Mouse (Mus musculus) 3T3-L1 (cell line): ENCODE data around the gene Fam8a1.

Experiments
- DNase-seq: peaks from one replicate; pipeline ENCODE4 v3.0.0-alpha.2; 2015; ENCODE audit warnings: low read depth, low spot score

Fam8a1 gene

DNA sequence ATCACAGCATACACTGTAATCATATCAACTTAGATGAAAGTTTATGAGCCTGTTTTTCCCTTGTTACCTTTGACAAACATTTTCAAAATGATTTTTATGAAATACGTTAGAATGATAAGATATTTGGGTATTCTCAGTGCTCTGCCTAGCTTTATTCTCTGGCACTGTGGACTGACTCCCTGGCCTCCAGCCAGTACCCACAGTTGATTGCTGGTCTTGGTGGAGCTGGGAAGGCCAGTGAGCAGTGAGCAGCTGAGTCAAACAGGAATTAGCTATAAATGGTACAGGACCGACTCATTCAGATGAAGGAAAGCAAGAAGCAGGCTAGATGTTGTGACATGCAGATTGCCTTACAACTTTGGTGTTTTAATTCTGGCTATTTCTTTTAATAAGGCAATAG lies 5.3 kb downstream of the Fam8a1 start:
- peak; percentile 43 for DNase-seq

DNA sequence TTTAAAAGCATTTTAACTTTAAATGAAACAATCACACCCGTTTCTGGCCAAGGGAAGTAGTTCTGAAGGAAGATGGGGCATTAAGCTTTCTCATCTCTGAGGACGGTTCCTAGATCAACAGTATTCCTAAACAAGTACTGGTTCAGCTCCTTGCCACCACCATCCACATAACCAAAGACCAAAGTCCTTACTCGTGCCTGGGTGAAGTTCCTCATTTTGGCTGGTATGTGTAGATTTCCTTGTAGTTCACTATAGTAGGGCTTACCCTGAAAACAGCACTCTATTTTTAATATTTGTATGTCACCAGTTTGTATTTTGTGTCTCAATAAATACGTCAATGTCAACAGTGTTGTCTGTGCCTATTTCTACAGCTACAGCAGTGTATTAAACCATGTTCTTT lies 8.4 kb downstream of the Fam8a1 start:
- no peak for DNase-seq

DNA sequence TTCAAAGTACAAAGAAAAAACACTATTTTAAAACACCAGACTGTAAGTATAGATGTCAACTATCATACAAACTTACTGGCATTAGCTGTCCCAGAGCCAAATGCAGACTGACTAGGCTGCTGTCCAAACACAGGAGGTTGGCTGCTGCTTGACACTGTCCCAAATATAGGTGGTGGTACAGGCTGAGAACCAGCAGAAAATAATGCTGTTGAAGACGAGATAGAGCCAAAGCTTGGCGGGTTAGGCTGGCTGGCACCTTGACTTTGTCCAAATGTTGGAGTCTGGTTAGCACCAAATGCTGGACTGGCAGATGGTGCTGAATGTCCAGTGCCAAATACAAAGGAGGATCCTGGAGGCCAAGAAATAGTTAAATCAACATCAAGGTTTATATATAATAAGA lies 13.6 kb downstream of the Fam8a1 start:
- no peak for DNase-seq

DNA sequence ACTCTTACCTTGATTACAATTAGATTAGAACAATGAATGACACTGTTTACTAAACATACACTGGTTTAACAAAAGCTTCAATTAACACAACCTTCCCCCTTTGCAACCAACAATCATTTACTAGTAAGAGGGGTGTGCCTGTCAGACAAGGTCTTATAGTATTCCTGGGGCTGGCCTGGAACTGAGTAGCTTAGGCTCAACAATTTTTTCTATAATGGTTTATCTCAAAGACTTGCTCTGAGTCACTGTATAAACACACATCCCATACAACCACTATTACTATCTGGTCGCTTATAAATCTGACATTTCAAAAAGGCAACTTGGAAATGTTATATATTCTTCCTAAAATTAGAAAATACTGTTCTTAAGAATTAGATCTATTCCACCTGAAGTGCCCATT lies 14.0 kb downstream of the Fam8a1 start:
- no peak for DNase-seq

DNA sequence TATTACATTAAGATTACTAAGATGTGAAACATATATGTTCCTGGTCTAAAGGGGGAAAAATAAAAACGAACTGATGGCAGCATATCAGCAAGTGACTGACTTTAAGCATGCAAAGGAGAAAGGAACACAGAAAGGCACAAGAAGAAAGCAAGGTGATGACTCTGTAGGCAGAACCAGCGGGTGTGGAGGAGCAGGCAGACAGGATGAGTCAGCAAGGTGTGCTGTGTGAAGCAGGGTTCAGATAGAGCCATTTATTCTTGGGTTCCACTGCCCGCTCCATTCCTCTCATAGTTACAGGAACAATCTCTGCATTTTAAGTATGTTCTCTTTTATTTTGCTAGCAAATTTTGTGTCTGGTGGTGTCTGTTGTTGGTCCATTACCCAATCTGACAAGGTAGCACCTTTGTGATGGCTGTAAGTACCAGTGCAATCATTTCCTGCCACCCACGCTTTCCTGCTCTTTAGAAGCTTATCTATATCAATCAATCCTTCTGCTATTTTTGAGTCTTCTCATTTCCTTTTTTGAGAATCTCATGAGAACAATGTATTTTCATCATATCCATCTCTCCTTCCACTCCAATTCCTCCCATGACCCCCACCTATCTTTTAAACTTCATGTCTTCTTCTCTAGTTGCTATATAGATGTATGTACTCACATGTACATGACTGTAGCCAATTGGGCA lies 21.4 kb downstream of the Fam8a1 start:
- no peak for DNase-seq

DNA sequence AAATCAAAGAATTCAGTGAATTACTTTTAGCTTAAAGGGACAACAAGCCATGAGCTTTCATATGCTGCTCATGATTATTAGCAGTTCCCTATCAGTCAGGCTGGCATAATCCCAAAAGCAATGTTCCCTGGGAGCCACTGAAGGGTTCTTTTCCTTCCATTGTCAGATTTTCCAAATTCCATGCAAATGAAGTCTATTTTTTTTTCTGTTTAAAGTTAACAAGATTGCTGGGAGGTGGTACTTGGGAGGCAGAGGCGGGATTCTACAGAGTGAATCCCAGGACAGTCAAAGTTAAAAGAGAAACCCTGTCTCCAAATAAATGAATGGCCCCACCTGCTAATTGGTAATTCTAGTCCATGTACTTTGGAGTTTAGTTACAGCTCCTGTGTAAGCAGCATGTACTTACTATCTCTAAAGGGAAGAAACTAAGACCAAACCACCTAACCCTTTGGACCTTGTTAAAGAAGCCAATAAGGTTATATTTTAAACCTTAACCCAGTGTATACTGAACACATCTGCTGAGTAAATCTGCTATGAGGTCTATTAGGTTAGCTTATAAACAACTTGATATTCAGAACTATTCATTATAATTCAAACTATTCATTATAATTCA lies 26.1 kb downstream of the Fam8a1 start:
- no peak for DNase-seq

DNA sequence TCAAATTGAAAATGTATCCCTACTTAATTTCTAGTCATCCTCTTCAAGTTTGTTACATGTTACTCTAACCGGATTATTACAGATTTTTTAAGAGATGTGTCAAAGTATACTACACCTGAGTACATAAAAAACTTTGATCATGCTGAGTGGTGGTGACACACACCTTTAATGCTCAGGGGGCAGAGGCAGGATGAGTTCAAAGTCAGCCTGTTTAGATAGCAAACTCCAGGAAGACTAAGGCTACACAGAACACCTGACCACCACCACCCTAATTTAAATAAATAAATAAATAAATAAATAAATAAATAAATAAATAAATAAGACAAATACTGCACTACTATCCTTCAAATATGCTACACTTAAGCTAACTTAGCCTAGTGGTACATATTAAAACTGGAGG lies 26.6 kb downstream of the Fam8a1 start:
- no peak for DNase-seq

DNA sequence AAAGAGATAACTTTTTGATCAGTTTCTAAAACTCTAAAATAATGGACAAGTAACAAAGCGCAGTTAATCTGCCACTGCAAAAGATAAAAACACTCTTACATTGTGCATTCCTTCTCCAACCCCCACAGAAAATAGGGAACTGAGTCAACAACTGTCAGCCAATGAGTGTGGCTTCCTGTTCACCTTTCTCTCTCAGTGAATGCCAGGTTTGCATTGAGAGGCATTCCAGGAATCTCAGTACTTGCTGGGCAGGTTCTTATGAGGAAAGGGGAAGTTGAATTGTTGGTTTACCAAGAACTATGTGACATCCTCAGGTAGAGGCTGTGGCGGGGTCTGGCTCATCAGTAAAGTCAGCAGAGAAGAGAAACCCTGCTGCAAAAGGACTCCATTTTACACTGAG lies 27.5 kb downstream of the Fam8a1 start:
- no peak for DNase-seq

DNA sequence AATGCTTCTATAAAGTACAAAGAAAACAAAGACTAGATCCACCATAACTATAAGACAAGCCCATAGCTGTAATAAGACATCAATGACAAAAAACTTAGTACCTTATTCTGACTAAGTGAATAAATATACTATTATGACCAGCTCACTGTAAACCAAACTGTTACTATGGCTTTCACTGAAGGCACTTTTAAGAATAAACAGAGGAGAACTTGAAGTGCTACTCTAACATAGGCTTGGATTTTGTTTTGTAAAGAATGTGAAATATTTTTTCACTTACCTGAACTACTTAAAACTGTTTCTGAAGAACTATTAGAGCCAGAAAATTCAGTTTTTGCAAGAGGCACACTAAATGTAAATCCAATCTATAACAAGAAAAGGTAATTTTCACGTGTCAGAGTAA lies 30.1 kb downstream of the Fam8a1 start:
- no peak for DNase-seq

DNA sequence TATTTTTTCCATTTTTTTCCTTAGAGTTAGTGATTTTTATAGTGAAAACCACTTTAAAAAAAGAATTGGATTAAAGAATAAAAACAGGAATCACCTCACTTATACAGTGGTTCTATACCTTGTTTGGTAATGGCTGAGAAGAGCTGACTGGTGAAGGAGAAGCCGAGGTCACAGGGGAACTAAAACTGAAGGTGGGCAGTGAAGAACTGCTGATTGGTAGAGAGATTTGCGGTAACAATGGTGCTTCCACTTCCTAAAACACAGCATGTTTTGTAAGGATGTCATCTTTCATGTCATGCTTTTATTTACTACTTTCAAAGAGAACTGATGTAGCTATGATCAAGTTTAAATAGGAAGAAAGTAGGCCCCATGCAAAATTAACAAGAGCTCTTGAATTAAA lies 32.2 kb downstream of the Fam8a1 start:
- no peak for DNase-seq

DNA sequence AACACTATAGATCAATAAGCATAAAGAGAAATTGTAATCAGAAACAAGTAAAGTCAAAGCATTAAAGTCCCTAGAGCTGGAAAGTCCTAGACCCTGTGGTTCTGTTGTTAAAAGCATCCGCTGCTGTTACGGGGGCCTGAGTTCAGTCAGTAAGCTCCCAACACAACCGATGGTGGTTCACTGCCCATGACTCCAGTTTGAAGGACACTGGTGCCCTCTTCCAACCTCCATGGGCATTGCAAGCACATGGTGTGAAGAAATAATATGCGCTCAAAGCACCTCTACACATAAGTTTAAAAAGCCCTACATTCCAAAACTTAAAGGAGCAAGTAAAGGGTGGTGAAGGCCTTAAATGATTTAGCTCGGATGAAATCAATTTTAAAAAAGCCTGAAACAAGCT lies 33.8 kb downstream of the Fam8a1 start:
- DNase-seq: peak; percentile 21

DNA sequence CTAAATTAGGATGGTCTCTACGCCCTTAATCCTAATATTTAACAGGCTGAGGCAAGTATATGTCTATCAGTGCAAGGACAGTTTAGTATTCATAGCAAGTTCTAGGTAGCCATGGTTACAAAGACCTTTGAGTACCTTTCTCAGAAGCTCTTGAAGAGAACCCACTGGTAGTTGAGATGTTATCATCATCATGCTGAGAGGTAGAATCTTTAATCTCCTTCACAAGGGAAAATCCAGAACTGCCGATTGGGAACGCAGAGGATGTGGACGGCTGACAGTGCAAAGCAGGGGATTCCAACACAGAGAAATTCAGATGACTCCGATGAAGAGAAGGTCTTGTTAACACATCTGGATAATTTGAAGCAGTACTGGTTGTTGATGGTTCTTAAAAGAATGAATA lies 44.2 kb downstream of the Fam8a1 start:
- no peak for DNase-seq

DNA sequence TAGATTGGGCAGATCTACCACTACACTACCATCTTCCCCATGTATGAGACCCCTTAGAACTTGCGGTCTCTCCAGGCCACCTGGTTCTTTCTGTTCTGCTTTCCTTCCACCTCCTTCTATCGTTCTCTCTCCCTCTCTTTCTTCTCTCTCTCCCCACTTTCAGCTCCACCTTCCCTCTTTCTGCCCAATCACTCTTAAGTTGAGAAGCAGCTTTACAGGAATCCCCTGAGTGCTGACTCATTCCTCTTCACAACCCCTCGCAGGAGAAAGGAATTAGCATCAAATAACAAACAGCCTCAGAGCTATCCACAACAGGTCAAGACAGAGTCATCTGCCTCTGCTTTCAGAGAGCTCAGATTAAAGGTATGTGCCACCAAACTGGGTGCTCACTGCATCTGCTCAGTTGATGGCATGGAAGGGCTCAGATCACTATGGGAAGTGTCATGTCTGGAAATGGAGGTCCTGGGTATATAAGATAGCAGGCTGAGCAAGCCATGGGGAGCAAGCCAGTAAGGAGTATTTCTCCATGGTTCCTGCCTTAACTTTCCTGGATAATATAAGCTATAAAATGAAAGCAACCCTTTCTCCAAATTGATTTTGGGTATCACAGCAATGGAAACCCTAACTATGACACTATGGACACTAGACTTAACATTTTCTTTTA lies 46.8 kb downstream of the Fam8a1 start:
- peak; percentile 86 for DNase-seq

DNA sequence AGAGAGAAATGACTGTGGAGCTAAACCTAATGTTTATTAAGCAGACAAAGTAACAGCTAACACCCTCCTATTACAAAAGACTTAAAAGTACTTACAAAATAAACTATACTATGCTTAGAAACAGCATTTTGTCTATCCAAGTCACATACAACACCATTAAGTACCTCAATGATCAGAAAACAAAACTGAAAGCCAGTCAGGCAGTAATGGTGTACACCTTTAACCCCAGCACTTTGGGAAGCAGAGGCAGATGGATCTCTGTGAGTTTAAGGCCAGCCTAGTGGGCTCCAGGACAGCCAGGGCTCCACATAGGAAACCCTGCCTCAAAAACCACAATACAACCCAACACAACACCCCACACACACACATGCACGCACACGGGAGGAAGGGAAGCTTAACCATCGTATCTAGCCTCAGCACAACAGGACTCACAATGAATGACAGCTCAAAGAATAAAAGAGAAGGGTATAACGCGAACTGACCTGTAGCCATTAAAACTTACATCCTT lies 49.6 kb downstream of the Fam8a1 start:
- no peak for DNase-seq

DNA sequence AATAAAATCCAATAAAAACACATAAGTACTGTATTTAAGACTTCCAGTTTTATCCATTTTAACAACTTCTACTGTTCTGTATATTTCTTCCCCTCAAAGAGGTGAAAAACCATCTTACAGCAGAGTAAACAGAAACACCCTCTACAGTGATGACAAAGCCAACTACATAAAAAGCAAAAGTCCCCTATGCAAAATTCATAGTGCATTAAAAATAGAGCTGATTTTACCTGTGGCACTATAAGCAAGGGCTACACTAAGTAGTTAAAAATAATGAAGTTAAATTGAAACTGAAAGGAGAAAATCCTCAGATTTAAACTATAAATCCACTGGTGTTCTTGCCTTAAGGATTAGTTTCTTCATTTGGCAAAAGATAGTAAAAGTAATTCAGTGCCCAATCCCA lies 51.7 kb downstream of the Fam8a1 start:
- no peak for DNase-seq

DNA sequence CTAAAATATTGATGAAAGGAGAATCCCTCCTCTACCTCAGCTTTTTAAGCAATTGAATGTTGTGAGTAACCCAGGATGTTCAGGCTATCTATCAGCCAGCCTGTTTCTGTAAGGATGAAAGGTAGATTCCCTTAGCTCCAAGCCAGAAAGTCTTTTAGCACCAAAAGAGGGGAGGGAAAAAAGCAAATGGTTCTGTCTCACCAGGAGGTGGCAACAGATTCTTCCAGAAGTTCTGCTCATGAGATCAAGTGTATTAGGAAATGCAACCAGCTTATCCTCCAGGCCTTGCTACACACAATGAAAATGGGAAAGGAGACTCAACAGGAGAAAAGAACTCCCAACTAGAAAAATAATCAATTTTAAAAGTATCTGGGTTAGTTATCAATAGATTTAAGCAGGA lies 55.0 kb downstream of the Fam8a1 start:
- DNase-seq: peak; percentile 65

DNA sequence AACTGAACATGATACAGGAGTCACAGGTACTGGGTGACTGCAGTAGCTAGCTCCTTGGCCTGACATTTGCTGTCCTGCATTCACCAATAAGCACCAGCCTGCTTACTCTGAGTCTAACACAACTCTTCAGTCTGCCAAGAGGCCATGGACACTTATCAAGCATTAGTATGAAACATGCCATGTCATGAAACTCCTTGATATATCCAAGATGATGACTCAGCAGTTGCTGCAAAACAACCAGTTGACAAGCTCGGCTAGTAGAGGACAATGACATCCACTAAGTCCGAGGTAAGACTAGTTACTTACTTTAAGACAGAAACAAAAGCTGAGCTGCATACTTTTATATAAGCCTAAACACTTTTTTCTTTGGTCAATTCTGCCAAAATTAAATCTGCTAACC lies 55.9 kb downstream of the Fam8a1 start:
- DNase-seq: peak; percentile 64

DNA sequence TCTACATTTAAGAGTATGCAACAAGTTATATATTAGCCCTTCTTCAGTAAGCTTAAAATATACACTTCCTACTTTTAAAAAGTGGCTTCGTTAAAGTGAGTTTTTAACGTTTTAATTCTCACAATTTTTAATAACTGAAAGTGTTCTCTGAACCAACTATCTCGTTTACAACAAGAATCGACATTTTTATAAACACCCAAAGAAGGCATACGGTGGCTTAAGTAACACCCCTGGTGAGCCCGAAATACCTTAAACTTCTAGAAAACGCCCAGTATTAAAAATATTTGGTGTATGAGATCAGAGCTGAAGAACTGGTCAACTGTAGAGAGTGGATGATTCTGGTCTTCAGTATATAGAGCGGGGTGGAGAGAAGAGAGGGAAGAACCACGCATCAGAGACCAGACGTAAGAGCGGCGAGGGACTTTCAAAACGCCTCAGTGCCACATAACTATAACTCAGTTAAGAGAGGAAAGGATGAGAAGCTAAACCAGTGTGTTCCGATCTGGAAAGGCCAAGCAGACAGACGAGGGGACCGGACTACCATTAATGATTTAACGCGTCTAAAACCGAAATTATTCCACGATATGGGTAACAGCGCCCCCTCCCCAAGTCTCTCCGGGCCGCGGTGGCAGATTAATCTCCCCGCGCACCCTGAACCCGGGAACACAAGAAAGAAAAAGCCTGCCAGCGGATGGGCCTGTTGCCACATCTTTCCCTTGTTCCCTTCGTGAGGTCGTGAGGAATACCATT lies 57.1 kb downstream of the Fam8a1 start:
- DNase-seq: peak; percentile 70

DNA sequence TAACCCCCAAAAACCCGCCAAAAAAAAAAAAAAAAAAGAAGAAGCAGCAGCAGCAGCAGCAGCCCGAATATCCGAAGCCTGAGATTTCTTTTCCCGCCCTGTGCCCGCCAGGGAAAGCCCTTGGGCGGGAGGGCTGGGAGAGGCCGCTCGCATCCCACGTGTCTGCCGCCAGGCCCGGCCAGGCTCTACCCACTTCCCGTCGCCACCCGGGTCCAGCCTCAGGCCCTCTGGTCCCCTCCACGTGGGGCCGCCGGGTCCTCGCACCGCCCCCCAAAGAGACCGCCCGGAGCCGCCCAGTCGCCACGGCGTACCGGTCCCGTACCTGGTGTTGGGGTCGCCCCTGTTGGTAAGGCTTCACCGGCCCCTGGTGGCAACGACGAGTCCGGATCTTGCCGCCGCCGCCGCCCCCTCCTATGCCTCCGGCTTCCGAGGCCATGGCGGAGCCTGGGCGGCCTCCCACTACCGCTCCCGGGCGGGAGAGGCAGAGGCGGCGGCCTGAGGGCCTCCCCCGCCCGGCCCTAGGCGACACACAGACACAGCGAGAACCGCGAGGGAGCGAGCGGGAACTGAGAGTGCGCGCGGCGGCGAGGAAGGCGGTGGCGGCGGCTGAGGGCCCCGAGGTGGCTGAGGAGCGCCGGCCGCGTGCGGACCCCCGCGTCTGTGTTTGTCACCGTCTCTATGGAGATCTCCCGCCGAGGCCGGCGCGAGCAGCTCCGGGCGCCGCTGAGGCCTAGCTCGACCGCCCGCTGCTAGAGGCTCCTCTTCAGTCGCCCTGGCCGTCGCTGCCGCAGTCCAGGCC lies 57.9 kb downstream of the Fam8a1 start:
- peak; percentile 67 for DNase-seq
